Mouse (Mus musculus) midbrain, postnatal 0 days (tissue): Measurements from ENCODE around the gene D630039A03Rik. TPM values are rescaled to one million over a fixed set of nuclear protein-coding genes. Genes with fewer than 3 reads are reported as not detected.

Experiments used
- ATAC-seq: fragments of 200-750 bp; cut with Nextera tagmentation; 2 replicates; pipeline ENCODE4 v1.8.0; 2017; ENCODE audit warnings: moderate number of reproducible peaks, mild to moderate bottlenecking, moderate TSS enrichment, moderate library complexity; ENCODE audit not compliant: low FRiP score
- DNase-seq: peaks from one replicate; pipeline ENCODE4 v3.0.0-alpha.2; 2015; ENCODE audit warnings: low spot score
- H3K27ac ChIP-seq: fragments of 300-500 bp; sonication (generic); 2 replicates; pipeline ENCODE4 v1.5.1; 2014; ENCODE audit warnings: low read depth, mild to moderate bottlenecking, low read length, mixed read lengths
- H3K27me3 ChIP-seq: fragments of 300-500 bp; sonication (generic); 2 replicates; pipeline ENCODE4 v1.6.1; 2014; ENCODE audit warnings: low read length, control low read depth, mixed read lengths; ENCODE audit not compliant: insufficient read depth
- H3K36me3 ChIP-seq: fragments of 300-500 bp; sonication (generic); 2 replicates; pipeline ENCODE4 v1.6.1; 2014; ENCODE audit warnings: low read length, control low read depth, mixed read lengths; ENCODE audit not compliant: insufficient read depth
- H3K4me1 ChIP-seq: fragments of 300-500 bp; sonication (generic); 2 replicates; pipeline ENCODE4 v1.6.1; 2014; ENCODE audit warnings: mild to moderate bottlenecking, control low read depth, antibody characterized with exemption, low read length, mixed read lengths; ENCODE audit not compliant: insufficient read depth
- H3K4me2 ChIP-seq: fragments of 300-500 bp; sonication (generic); 2 replicates; pipeline ENCODE4 v1.6.1; 2014; ENCODE audit warnings: low read depth, mild to moderate bottlenecking, low read length, mixed read lengths; ENCODE audit not compliant: poor library complexity, severe bottlenecking
- H3K4me3 ChIP-seq: fragments of 300-500 bp; sonication (generic); 2 replicates; pipeline ENCODE4 v1.5.1; 2014; ENCODE audit warnings: low read depth, mild to moderate bottlenecking, low read length, moderate library complexity
- H3K9ac ChIP-seq: fragments of 300-500 bp; sonication (generic); replicated peaks from 2 replicates; pipeline ENCODE4 v1.6.1; 2014; ENCODE audit warnings: mild to moderate bottlenecking, low read length, moderate library complexity, mixed read lengths; ENCODE audit not compliant: poor library complexity, severe bottlenecking
- H3K9me3 ChIP-seq: fragments of 300-500 bp; sonication (generic); 2 replicates; pipeline ENCODE4 v1.6.1; 2016; ENCODE audit warnings: low read length, control low read depth
- CTCF ChIP-seq: IDR thresholded peaks from 2 replicates; pipeline ENCODE4 v1.5.1; 2016; ENCODE audit warnings: antibody characterized with exemption, mild to moderate bottlenecking
- WGBS: fragments of 180-500 bp; shearing (Covaris S2); extraction: QIAGEN DNeasy Blood & Tissue Kit; methylation state at CpG from one replicate; pipeline ENCODE4 v1.1.7; 2014; 5-methylcytosine and 5-hydroxymethylcytosine counted together
- polyA plus RNA-seq: library from polyadenylated mRNA; unstranded; fragments of >200 nt; fragmentation: Nextera tagmentation; extraction: Ambion mirVana; gene quantifications from 2 replicates; pipeline ENCODE4 v1.2.1, GENCODE M21; 2015
- total RNA-seq: library from RNA; depleted of rRNA; stranded (reverse); fragments of >200 nt; gene quantifications from 2 replicates; pipeline ENCODE4 v1.2.3, GENCODE M21; 2014; rRNA removed

D630039A03Rik gene
- total and polyA plus RNA-seq, 2 experiments from 2014 or later = 0.10 to 0.27 TPM

- Histone ChIP-seq H3K9me3 (no peaks in the 10 kb centered on the region), H3K27me3 (no peaks in the 10 kb centered on the region), H3K27ac (no peak overlapping the region), H3K4me2 (no peak overlapping the region), H3K36me3 (peaks cover 1% of the 10 kb centered on the region; the same call in 1 of the 2 replicates), H3K4me1 (0 out of 2 replicates have a peak, but pooled peaks cover 3% of the 10 kb centered on the region), H3K9ac (no peak overlapping the region), H3K4me3 (no peak overlapping the region)
- TF ChIP-seq CTCF = no peak
- no peak for DNase-seq
- 90% methylated on average over 8 of the region's 8 CpGs for WGBS
- no peak for ATAC-seq
Measured at GRCm38 (mm10) chr4:57861856-57862255, 54.2 kb downstream of the D630039A03Rik start.

DNA sequence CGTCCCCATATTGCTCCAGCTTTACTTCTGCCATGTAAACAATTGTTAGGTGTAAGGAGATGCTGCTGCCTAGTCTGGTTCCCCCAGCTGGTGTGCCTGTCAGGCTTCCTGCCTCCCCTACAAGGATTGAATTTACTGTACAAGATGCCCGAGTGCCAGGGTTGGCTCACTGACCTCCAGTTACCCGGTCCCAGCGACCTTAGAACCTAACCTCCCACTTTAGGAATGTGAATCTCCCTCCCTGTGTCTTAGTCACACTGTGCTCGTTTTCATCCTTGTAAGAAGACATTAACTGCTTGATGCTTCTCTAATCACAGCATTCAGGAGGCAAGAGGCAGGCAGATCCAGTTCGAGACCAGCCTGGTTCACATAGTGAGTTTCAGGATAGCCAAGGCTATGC lies 54.9 kb downstream of the D630039A03Rik start:
- Histone ChIP-seq H3K4me3 (no peak overlapping the region), H3K4me2 (no peak overlapping the region), H3K27me3 (no peaks in the 10 kb centered on the region), H3K9me3 (no peaks in the 10 kb centered on the region), H3K36me3 (peaks cover 8% of the 10 kb centered on the region), H3K27ac (no peak overlapping the region), H3K4me1 (0 out of 2 replicates have a peak, but pooled peaks cover 3% of the 10 kb centered on the region), H3K9ac (no peak overlapping the region)
- no peak for DNase-seq
- no peak for TF ChIP-seq CTCF
- ATAC-seq = no peak
- 88% methylated on average over 6 of the region's 6 CpGs for WGBS

- no peak overlapping the region for H3K9ac ChIP-seq
- H3K9me3 ChIP-seq = no peaks in the 10 kb centered on the region
- TF ChIP-seq CTCF = no peak
- H3K36me3 ChIP-seq = peaks cover 15% of the 10 kb centered on the region
- H3K4me2 ChIP-seq = no peak overlapping the region
- ATAC-seq (no peak), DNase-seq (no peak)
- 91% methylated on average over 6 of the region's 6 CpGs for WGBS
- no peaks in the 10 kb centered on the region for H3K27me3 ChIP-seq
- H3K4me1 ChIP-seq = no peaks in the 10 kb centered on the region
- H3K27ac ChIP-seq = no peak overlapping the region
- no peak overlapping the region for H3K4me3 ChIP-seq
Measured at GRCm38 (mm10) chr4:57860204-57860611, 55.9 kb downstream of the D630039A03Rik start.

Other genes with a start within 250 kb of the D630039A03Rik start
- gene Akap2, start 198.6 kb downstream of the D630039A03Rik start, total RNA-seq = 18.8 and 24.4 TPM in 2 replicates
- gene Akap2, start 198.6 kb downstream of the D630039A03Rik start, polyA plus RNA-seq = 10.7 and 12.1 TPM in 2 replicates
- 96.5 and 122 TPM in 2 replicates for gene Txn1, start 40.1 kb upstream of the D630039A03Rik start, total RNA-seq
- gene Txn1, start 40.1 kb upstream of the D630039A03Rik start, polyA plus RNA-seq = 352 and 374 TPM in 2 replicates
- gene Txndc8, start 92.8 kb upstream of the D630039A03Rik start, total RNA-seq = not detected in 2 replicates
- not detected in 2 replicates for gene Txndc8, start 92.8 kb upstream of the D630039A03Rik start, polyA plus RNA-seq